Mouse (Mus musculus) mouse embryonic stem cell (cell line): ENCODE results near the gene Rps7.

Experiments used
- in situ Hi-C, 2 experiments: fragments of 300-500 bp; cut with MboI; formaldehyde crosslinking; loops; 1 replicate in 1 of 2; 3 replicates in 1 of 2; pipeline ENCODE4 v1.14.3; 2019 to 2020; ENCODE audit warnings: low sequenced_read_pairs in 2 of 2, low pct_unique_long_range_greater_than_20kb in 1 of 2, mixed read lengths in 1 of 2; ENCODE audit not compliant: unreplicated experiment in 1 of 2

Gene Rps7

DNA sequence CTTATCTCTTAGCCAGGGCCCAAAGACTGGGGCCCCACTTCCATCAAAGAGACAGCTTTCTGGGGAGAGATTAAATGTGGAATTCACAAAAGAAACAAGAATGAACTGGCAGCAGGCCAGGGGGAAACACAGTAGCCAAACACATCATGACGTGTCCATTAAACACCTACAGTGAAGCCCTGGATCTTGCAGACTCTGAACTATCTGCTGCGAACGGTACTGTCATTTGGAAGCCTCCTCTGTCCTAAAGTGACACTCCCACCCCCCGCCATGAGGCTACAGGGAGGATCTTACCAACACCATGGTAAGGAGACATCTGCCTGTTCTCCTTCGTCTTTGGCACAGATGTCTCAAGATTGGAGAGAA, 13.6 kb downstream of the Rps7 start:
- in situ Hi-C loops, result no loop called here

DNA sequence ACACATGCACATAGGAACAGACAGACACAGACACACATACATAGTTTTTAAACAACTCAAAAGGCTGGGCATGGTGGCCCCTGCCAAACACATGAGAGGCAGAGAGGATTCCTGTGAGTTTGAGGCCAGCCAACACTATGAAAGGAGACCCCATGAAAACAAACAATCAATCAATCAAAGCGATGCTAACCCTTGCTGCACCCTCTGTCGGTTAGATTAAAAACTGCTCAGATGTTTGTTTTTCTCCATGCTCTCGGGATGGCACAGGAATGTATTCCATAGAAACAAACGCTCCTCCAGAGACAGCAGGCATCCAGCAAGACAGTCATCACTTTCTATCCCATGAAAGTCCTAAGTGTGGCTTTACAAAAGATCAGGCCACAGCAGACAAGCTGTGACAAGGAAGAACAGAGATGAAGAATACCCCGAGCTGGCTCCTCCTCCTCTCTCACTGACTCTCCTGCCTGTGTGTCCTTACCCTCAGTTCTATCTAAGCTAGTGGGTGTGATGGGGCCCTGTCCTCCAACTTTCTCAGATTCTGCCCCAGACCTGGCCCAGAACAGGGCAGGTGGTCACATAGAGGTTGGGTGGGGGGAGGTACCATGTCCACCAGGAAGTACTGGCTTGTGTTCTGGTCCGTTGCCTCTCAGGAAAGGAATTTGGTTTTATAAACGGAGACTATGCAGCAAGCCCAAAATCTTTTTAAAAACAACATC, 14.1 kb downstream of the Rps7 start:
- in situ Hi-C loops, result no loop called here

DNA sequence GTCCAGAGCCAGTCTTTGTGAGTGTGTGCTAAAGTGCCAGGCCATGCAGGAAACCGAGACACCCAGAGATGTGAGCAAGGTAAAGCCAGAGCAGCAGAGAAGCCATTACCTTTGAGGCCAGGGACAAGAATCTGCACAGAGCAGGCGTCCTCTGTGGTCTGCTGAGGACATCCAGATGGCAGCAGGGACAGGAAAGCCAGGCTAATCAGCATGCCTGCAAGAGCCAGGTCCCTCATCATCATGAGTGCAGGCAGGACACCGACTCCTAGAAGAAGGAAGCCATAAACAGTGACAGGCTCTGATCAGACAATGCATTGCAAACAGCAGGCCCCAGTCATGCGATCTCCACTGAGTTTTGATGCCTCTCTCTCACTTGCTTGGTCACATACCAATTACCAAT, 18.5 kb downstream of the Rps7 start:
- in situ Hi-C loops, result no loop called here

DNA sequence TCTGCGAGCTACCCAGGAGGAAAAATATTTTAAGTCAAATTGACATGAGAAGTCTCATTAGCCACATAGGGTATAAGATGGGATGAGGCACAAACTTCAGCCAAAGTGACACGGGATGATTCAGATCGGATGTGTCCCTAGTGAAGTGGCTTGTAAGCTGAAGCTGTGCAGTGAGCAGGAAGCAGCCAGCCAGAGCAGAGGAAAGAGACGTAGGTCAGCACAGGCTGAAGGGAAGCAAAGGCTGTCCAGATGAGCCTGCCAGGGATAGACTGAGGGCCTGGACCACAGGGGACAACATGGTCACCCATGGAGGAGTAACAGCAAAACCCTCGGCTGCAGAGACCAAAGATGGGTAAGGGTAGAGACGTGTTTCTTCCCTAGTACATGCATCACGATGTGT, 21.4 kb downstream of the Rps7 start:
- in situ Hi-C loops, result no loop called here

DNA sequence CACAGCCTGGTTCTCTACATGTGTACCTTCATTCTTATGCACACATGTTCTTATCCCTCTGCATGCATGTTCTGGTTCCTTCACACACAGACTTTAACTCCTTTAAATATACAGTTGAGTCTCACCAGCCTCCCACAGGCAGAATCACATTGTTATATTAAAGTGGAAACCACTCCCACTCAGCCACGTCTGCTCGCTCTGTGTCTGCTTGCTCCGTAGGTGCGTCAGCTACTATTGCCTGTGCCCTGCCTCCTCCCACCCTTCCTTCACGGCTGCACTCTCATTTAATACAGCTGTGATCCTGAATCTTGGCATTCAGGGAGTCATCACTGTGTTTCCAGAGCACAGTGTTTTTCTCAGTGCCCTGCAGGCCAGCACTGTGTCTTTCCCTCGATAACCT, 23.4 kb downstream of the Rps7 start:
- in situ Hi-C loops, result no loop called here

DNA sequence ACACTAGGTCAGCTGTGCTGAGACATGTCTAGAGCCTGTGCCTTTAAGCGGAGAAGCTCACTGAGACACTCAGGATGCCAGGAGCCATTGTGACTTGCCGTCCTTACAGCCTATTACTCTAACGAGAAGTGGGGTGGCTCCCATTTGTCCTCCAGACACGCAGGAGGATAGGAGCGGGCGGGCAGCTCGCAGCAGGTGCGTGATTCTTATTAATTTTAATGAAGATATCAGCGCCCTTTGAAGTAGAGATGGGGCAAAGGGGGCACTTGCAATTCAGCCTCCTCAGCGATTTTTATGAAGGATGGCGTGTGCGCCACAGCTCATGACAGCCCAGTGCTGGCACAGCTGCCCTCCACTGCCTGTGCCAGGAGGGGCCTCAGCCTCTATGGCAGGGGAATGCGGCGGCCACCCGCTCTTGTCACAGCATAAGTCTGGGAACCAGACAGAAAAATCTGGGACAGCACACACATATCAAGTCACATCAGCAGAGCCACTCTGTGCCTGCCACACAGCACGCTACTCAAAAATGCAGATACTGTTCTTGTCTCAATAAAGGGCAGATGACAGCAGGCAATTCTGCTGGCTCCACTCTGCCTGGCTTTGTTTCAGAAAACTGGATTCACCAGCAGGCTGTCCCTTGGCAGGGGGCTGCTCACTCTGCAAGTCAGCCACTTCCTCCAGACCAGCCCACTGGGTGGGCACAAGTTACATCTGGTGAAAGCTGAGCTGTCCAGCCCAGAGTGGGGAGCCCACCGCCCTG, 28.0 kb downstream of the Rps7 start:
- in situ Hi-C loops, result no loop called here

DNA sequence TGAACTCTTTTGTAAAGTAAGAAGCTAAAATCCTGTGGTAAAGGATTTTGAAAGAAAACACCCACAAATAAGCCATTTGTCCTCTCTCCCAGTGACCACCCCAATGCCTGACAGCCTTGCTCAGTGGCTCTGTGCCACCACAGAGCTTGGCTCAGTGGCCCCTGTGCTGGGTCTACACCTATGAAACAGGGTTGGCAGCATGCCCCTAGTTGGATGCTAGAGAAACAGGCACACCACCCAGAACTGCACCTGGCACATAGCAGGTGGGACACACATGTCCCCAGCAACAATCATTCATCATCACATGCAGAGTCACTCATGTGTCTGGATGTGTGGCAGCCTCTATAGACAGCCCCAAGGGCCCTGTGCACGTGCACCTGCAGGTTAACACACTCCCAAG, 32.3 kb downstream of the Rps7 start:
- in situ Hi-C loops, result no loop called here

DNA sequence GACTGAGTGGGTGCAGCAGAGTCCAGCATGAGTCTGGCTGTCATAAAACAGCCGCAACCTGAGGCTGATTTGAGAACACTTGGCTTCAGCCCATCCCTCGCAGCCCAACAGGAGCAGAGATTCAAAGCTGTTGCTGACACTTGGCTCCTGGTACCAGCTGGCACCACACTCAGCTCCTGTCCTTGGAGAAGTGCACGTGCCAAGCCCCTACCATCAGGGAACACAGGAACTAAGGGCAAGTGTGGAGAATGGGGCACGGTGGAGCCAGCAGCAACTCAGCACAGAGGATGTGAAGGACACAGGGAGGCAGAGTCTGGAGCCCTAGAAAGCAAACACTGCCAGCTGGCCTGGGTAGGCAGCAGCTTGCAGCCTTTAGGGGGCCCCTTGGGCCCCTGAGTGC, 33.5 kb downstream of the Rps7 start:
- in situ Hi-C loops, result no loop called here

DNA sequence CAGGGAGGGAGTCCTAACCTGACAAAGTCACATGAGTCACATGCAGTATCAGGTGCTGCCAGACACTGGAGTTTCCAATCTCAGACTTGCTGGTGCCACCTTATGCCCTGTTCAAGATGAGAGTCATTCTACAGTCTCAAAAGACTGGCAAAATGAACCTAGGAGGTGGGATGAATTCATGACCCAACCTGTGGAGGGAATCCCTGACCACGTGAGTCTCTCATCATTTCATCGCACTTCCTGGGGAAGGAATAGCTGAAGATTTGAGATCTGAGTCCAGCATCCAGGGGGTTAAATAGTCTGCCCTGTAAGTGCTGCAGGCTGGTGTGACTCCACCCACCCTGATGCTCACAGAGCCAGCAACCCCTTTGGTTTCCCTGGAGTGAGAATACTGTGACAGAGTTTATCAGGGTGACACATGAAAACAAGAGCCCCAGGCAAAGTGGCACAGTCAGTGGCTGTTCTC, 37.2 kb downstream of the Rps7 start:
- in situ Hi-C loops, result no loop called here

DNA sequence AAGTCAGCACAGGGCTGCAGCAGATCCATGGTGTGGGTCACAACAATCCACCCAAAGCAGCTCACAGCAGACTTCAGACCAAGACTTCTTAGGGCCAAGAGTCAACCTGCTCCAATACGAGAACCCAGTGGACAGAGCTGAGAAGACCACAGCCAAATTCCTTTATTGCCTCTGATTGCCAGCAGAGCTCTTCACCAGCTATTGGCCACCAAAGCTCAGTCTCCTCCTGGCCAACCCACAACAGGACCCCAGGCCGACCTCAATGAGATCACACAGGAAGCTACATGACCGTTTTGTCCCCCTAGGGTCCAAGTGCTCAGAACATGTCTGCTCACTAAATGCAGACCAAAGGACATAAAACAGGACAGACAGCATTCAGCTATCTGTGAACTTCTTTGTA, 37.6 kb downstream of the Rps7 start:
- in situ Hi-C loops, result no loop called here

DNA sequence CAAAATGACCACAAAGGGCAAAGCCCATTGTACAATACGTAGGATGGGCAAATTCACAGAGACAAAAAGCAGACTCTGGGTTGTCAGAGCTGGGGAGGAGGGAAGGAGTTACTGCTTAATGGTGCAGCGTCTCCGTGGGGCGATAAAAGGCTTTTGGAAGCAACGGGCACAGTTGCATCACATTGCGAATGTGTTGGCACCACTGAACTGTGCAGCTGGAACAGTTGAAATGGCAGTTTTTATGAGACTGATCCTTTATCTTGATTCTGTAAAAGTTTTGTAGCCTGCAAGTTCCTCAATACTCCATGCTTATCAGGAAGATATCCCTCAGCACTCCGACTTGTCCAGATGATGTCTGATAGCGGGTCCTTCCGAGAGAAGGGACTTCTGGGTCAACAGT, 38.1 kb downstream of the Rps7 start:
- in situ Hi-C loops, result no loop called here

DNA sequence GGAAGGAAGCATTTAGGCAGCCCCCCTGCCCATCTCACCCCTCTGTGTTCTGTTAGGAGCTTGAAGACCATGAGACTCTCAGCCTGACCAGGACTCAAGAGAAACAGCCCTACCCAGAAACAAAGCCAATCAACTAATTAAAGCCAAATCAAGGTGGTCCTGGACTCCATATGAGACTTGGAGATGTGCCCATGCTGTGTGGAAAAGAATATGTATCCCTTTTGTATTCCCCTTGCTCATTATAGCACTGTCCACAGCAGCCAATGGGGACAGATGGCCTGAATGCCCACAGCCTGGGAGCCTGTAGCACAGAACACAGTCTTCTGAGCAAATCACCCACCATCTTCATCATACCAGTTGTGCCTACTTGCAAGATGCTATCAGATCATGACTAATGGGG, 38.9 kb downstream of the Rps7 start:
- in situ Hi-C loops, result no loop called here

DNA sequence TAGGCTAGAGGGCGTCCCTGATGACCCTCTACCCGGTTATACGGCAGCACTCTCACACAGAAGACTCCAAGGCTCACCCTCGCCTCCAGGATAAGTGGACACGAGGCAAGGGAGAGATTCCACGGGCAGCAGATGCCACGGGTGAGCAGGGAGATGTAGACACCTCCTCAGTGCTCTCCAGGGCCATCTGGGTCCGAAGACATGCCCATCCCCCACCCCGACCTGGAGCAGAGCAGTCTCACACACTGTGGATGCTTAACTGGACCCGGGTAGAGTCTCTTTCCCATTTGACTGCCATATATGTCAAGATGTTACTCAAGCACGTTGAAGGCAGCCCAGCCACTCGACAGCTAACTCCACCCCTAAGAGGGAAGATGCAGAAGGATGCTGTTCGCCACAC, 45.3 kb downstream of the Rps7 start:
- in situ Hi-C loops, result no loop called here

DNA sequence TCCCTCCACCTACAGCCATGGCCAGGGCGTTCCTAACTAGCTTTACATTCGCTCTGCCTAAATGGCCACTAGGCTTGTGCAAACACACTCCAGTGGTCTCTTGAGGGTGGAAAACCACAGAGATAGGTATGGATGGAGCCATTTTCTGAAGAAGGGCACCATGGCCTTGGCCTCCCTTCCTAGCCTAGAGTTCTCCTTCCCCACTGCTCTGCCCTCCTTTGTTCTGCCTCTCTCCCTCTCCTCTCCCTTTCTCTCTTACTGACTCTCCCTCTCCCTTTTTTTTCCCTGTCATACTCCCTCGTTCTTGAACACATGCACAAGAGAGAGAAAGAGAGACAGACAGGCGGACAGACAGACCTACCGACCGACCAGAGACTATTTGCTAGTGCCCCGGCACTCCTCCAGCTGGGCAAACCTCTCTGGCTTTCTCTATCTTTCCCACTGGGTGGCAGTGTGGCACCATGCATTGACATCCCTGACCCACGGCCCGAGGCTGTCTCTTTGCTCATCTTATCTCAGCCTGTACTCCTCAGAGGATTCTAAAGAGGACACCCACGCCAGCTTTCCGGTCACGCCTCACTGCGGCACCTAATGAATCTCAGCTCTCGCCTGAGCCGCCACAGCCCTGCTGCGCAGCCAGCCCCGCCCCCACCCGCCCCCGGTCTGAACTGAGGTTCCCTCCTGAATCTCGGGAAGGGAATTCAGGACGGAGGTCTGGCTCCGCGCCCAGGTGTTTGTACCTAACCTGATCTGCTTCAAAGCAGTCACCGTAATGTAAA, 46.5 kb downstream of the Rps7 start:
- in situ Hi-C loops, result no loop called here

DNA sequence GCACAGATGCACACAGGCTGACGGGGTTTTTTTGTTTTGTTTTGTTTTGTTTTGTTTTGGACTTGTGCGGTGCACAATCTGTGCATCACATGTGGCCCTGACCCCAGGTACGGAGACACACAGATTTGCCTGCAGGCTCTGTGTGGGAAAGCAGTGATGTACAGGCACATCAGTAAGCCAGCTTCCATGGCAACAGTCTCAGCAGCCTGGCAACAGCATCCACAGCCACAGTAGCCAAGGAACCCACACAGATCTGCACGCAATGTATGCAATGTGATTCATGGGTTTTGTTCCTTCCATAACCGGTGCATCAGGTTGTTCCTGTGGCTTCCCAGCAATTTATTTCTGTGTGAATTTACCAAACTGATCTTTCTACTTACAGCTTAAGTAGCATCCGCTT, 47.8 kb downstream of the Rps7 start:
- in situ Hi-C loops, result no loop called here

DNA sequence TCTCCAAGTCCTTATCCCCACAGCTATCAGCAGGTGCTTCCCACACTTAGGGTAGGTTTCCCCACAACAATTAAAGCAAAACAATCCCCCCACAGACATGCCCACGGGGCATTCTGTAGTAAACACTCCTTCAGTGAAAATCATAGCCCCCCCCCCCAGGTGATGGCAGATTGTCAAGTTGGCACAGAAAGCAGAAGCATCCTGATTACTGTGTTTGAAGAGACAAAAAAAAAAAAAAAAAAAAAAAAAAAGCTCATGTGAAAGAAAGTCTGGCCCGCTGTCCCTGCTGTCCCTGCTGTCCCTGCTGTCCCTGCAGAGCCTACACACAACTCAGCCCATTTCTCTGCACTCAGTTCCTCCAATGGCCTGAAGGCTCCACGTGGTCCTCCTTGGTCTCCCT, 51.7 kb downstream of the Rps7 start:
- in situ Hi-C loops, result no loop called here

DNA sequence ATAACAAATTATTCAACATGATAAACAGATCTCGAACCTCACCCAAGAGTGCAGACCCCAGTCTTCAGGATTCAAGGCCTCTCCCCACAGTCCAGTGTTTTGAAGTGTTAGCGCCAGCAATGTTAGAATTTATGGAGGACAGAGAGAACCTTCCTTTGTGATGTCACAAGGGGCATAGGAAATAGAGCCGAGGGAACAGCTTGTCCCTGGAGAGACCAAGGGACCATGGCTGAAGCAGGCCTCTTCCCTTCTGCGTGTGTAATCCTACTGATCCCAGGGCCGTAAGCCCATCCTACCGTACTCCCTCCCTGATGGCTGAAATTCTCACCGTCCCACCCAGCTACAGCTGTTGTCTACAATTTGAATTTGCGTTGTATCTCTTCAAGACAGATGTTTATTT, 53.3 kb downstream of the Rps7 start, which contains the start of gene Allc:
Gene Allc (minus strand): TSS at position 101 of the 400 bp plus-strand sequence.
- in situ Hi-C loops, result no loop called here
